Mouse (Mus musculus) embryonic facial prominence, embryonic 14.5 days (tissue): ENCODE measurements around the gene Upk3b. TPM values are rescaled to one million over a fixed set of nuclear protein-coding genes. Genes with fewer than 3 reads are reported as not detected.
A peak's percentile ranks its signal among the peaks of the same experiment; 100 is the strongest.

Experiments
- ATAC-seq: fragments of 200-750 bp; cut with Nextera tagmentation; 2 replicates; pipeline ENCODE4 v1.8.0; 2017; ENCODE audit warnings: low read depth, moderate number of reproducible peaks, moderate TSS enrichment
- DNase-seq: peaks from one replicate; pipeline ENCODE4 v3.0.0-alpha.2; 2015; ENCODE audit warnings: low spot score
- H3K27ac ChIP-seq: fragments of 300-500 bp; sonication (generic); replicated peaks from 2 replicates; pipeline ENCODE4 v1.5.1; 2014; ENCODE audit warnings: low read depth, mild to moderate bottlenecking, low read length, moderate library complexity
- H3K27me3 ChIP-seq: fragments of 300-500 bp; sonication (generic); replicated peaks from 2 replicates; pipeline ENCODE4 v1.6.1; 2014; ENCODE audit warnings: low read length; ENCODE audit not compliant: control insufficient read depth, insufficient read depth
- H3K36me3 ChIP-seq: fragments of 300-500 bp; sonication (generic); 2 replicates; pipeline ENCODE4 v1.6.1; 2014; ENCODE audit warnings: low read length, mixed read lengths; ENCODE audit not compliant: control insufficient read depth, insufficient read depth
- H3K4me1 ChIP-seq: fragments of 300-500 bp; sonication (generic); 2 replicates; pipeline ENCODE4 v1.6.1; 2014; ENCODE audit warnings: antibody characterized with exemption, low read length; ENCODE audit not compliant: control insufficient read depth, insufficient read depth
- H3K4me2 ChIP-seq: fragments of 300-500 bp; sonication (generic); 2 replicates; pipeline ENCODE4 v1.6.1; 2014; ENCODE audit warnings: low read depth, mild to moderate bottlenecking, low read length, moderate library complexity, mixed read lengths
- H3K4me3 ChIP-seq: fragments of 300-500 bp; sonication (generic); 2 replicates; pipeline ENCODE4 v1.5.1; 2014; ENCODE audit warnings: low read depth, mild to moderate bottlenecking, low read length
- H3K9ac ChIP-seq: fragments of 300-500 bp; sonication (generic); 2 replicates; pipeline ENCODE4 v1.6.1; 2014; ENCODE audit warnings: low read depth, mild to moderate bottlenecking, low read length, moderate library complexity, mixed read lengths
- H3K9me3 ChIP-seq: fragments of 300-500 bp; sonication (generic); 2 replicates; pipeline ENCODE4 v1.6.1; 2016; ENCODE audit warnings: low read length; ENCODE audit not compliant: control insufficient read depth
- WGBS: fragments of 180-500 bp; shearing (Covaris S2); extraction: QIAGEN DNeasy Blood & Tissue Kit; methylation state at CpG from one replicate; pipeline ENCODE4 v1.1.7; 2014; 5-methylcytosine and 5-hydroxymethylcytosine counted together
- polyA plus RNA-seq: library from polyadenylated mRNA; unstranded; fragments of >200 nt; fragmentation: Nextera tagmentation; extraction: Ambion mirVana; gene quantifications from 2 replicates; pipeline ENCODE4 v1.2.1, GENCODE M21; 2014

The Upk3b gene
- polyA plus RNA-seq, 1 experiment from 2014 or later = 1.4 TPM

GRCm38 (mm10) chr5:136002751-136003151, 35.5 kb upstream of the Upk3b start:
- 0 out of 2 replicates have a peak, but pooled peaks cover 3% of the 10 kb centered on the region for H3K4me1 ChIP-seq
- H3K27me3 ChIP-seq = no peaks in the 10 kb centered on the region
- no peak overlapping the region for H3K9ac ChIP-seq
- H3K4me3 ChIP-seq = no peak overlapping the region
- peak; percentile 38; the same call in 1 of the 2 replicates for ATAC-seq
- H3K36me3 ChIP-seq = peaks cover 24% of the 10 kb centered on the region
- WGBS = 20% methylated on average over 3 of the region's 3 CpGs
- no peaks in the 10 kb centered on the region for H3K9me3 ChIP-seq
- no peak overlapping the region for H3K4me2 ChIP-seq
- DNase-seq = peak; percentile 14
- peak overlapping the region; percentile 44 for H3K27ac ChIP-seq

- H3K27ac ChIP-seq = no peak overlapping the region
- 59% methylated on average over 4 of the region's 4 CpGs for WGBS
- ATAC-seq = no peak
Observed at GRCm38 (mm10) chr5:136004537-136004936, 33.8 kb upstream of the Upk3b start.

GRCm38 (mm10) chr5:136007745-136008144, 30.6 kb upstream of the Upk3b start:
- Histone ChIP-seq H3K4me1 (0 out of 2 replicates have a peak, but pooled peaks cover 2% of the 10 kb centered on the region), H3K9ac (no peak overlapping the region), H3K27ac (no peak overlapping the region), H3K4me2 (no peak overlapping the region), H3K9me3 (no peaks in the 10 kb centered on the region), H3K4me3 (no peak overlapping the region), H3K36me3 (peaks cover 30% of the 10 kb centered on the region), H3K27me3 (no peaks in the 10 kb centered on the region)
- WGBS = 72% methylated on average over 7 of the region's 7 CpGs
- no peak for DNase-seq
- ATAC-seq = no peak

More at GRCm38 (mm10) chr5:136004537-136004936, 33.8 kb upstream of the Upk3b start:
- Histone ChIP-seq H3K9me3 (no peaks in the 10 kb centered on the region), H3K4me1 (0 out of 2 replicates have a peak, but pooled peaks cover 3% of the 10 kb centered on the region), H3K27me3 (no peaks in the 10 kb centered on the region), H3K9ac (no peak overlapping the region), H3K36me3 (peaks cover 10% of the 10 kb centered on the region), H3K4me3 (no peak overlapping the region), H3K4me2 (no peak overlapping the region)
- no peak for DNase-seq

GRCm38 (mm10) chr5:136014877-136015276, 23.4 kb upstream of the Upk3b start:
- Histone ChIP-seq H3K9ac (0 out of 2 replicates have a peak overlapping the region, but pooled peaks have one; percentile 34), H3K4me3 (no peak overlapping the region), H3K9me3 (no peaks in the 10 kb centered on the region), H3K27ac (peak overlapping the region; percentile 80), H3K27me3 (no peaks in the 10 kb centered on the region), H3K4me2 (no peak overlapping the region), H3K36me3 (peaks cover 37% of the 10 kb centered on the region), H3K4me1 (peaks cover 11% of the 10 kb centered on the region; the same call in 1 of the 2 replicates)
- ATAC-seq = no peak
- 82% methylated on average over 10 of the region's 10 CpGs for WGBS
- no peak for DNase-seq

GRCm38 (mm10) chr5:136015586-136015985, 22.7 kb upstream of the Upk3b start:
- ATAC-seq = no peak
- peak; percentile 45 for DNase-seq
- peaks cover 33% of the 10 kb centered on the region for H3K36me3 ChIP-seq
- no peaks in the 10 kb centered on the region for H3K27me3 ChIP-seq
- 68% methylated on average over 10 of the region's 10 CpGs for WGBS
- H3K9me3 ChIP-seq = no peaks in the 10 kb centered on the region
- no peak overlapping the region for H3K4me3 ChIP-seq
- H3K9ac ChIP-seq = no peak overlapping the region
- peak overlapping the region; percentile 80 for H3K27ac ChIP-seq
- H3K4me1 ChIP-seq = peaks cover 12% of the 10 kb centered on the region; the same call in 1 of the 2 replicates
- H3K4me2 ChIP-seq = no peak overlapping the region

- peak; percentile 78 for ATAC-seq
- WGBS = 52% methylated on average over 10 of the region's 10 CpGs
- Histone ChIP-seq H3K9me3 (no peaks in the 10 kb centered on the region), H3K27ac (peak overlapping the region; percentile 80), H3K4me1 (peaks cover 12% of the 10 kb centered on the region; the same call in 1 of the 2 replicates), H3K9ac (no peak overlapping the region), H3K27me3 (no peaks in the 10 kb centered on the region), H3K36me3 (peaks cover 30% of the 10 kb centered on the region), H3K4me2 (no peak overlapping the region), H3K4me3 (no peak overlapping the region)
- peak; percentile 79 for DNase-seq
Observed at GRCm38 (mm10) chr5:136016014-136016876, 22.1 kb upstream of the Upk3b start.

- ATAC-seq (0 out of 2 replicates have a peak, but pooled peaks have one; percentile 12), DNase-seq (peak; percentile 49)
- no peak overlapping the region for H3K9ac ChIP-seq
- H3K36me3 ChIP-seq = peaks cover 26% of the 10 kb centered on the region
- no peak overlapping the region for H3K4me2 ChIP-seq
- H3K27me3 ChIP-seq = no peaks in the 10 kb centered on the region
- peaks cover 12% of the 10 kb centered on the region; the same call in 1 of the 2 replicates for H3K4me1 ChIP-seq
- no peaks in the 10 kb centered on the region for H3K9me3 ChIP-seq
- H3K27ac ChIP-seq = peak overlapping the region; percentile 61
- 83% methylated on average over 6 of the region's 6 CpGs for WGBS
- no peak overlapping the region for H3K4me3 ChIP-seq
Observed at GRCm38 (mm10) chr5:136017262-136017661, 21.0 kb upstream of the Upk3b start.

GRCm38 (mm10) chr5:136018726-136019125, 19.6 kb upstream of the Upk3b start:
- Histone ChIP-seq H3K4me1 (peaks cover 12% of the 10 kb centered on the region; the same call in 1 of the 2 replicates), H3K9ac (no peak overlapping the region), H3K4me3 (no peak overlapping the region), H3K27me3 (no peaks in the 10 kb centered on the region), H3K4me2 (no peak overlapping the region), H3K9me3 (no peaks in the 10 kb centered on the region), H3K27ac (no peak overlapping the region), H3K36me3 (0 out of 2 replicates have a peak, but pooled peaks cover 16% of the 10 kb centered on the region)
- WGBS = 83% methylated on average over 2 of the region's 2 CpGs
- DNase-seq (no peak), ATAC-seq (no peak)
